Mouse (Mus musculus): Measurements from ENCODE around the gene Ces1b. TPM values are rescaled to one million over a fixed set of nuclear protein-coding genes. Genes with fewer than 3 reads are reported as not detected.

Ces1b gene
- not detected in 4 replicates for total RNA-seq (2023; ENCODE audit: inconsistent age)

GRCm38 (mm10) chr8:93079887-93080286, at the start of gene Ces1b:
Gene Ces1b (minus strand): TSS chr8:93080017.

GRCm38 (mm10) chr8:93048092-93048491, 31.7 kb downstream of the Ces1b start, which contains the start of gene Ces1a:
Gene Ces1a (minus strand): TSS chr8:93048192.

Other genes starting within 250 kb of the Ces1b start
- gene Lpcat2, start 224.7 kb downstream of the Ces1b start, total RNA-seq (2023; ENCODE audit: inconsistent age): 8.4 to 14.6 TPM (median 12.3 TPM) in 4 replicates
- 0.93 to 1.8 TPM (median 1.1 TPM) in 4 replicates for gene Capns2, start 178.6 kb downstream of the Ces1b start, total RNA-seq (2023; ENCODE audit: inconsistent age)
- 0.10 TPM in 1 of 4 replicates, not detected in the others for gene Slc6a2, start 119.9 kb downstream of the Ces1b start, total RNA-seq (2023; ENCODE audit: inconsistent age)
- not detected in 4 replicates for gene Ces1a, start 31.8 kb downstream of the Ces1b start, total RNA-seq (2023; ENCODE audit: inconsistent age)
- not detected in 4 replicates for gene Ces1c, start 51.3 kb upstream of the Ces1b start, total RNA-seq (2023; ENCODE audit: inconsistent age)
- gene Ces1d, start 117.8 kb upstream of the Ces1b start, total RNA-seq (2023; ENCODE audit: inconsistent age): not detected in 4 replicates
- not detected in 4 replicates for gene Ces1e, start 149.6 kb upstream of the Ces1b start, total RNA-seq (2023; ENCODE audit: inconsistent age)
- not detected in 4 replicates for gene Ces1f, start 199.7 kb upstream of the Ces1b start, total RNA-seq (2023; ENCODE audit: inconsistent age)

Data from B cell, adult (primary cell).